Mouse (Mus musculus) liver, adult 2 months (tissue): Measurements from ENCODE around the gene Vmn1r10. TPM values are rescaled to one million over a fixed set of nuclear protein-coding genes. Genes with fewer than 3 reads are reported as not detected.

Source experiments
- DNase-seq: peaks from one replicate; pipeline ENCODE4 v3.0.0-alpha.2; 2011; ENCODE audit warnings: low read depth, low spot score; ENCODE audit errors: extremely low read depth
- H3K27ac ChIP-seq: fragments of 200-500 bp; replicated peaks from 2 replicates; pipeline ENCODE4 v1.5.1; 2012; ENCODE audit warnings: low read depth, mild to moderate bottlenecking, control low read depth, inconsistent platforms, low read length; ENCODE audit not compliant: insufficient read depth
- H3K27me3 ChIP-seq: fragments of 200-500 bp; 2 replicates; pipeline ENCODE4 v1.6.1; 2012; ENCODE audit warnings: mild to moderate bottlenecking, moderate library complexity, low read length, inconsistent platforms; ENCODE audit not compliant: control insufficient read depth, insufficient read depth
- H3K36me3 ChIP-seq: fragments of 200-500 bp; 2 replicates; pipeline ENCODE4 v1.6.1; 2012; ENCODE audit warnings: low read length, inconsistent platforms; ENCODE audit not compliant: control insufficient read depth, insufficient read depth
- H3K4me1 ChIP-seq: fragments of 200-500 bp; 2 replicates; pipeline ENCODE4 v1.6.1; 2011; ENCODE audit warnings: low read length; ENCODE audit not compliant: control insufficient read depth, insufficient read depth
- H3K4me3 ChIP-seq: fragments of 200-500 bp; 2 replicates; pipeline ENCODE4 v1.5.1; 2011; ENCODE audit warnings: low read depth, mild to moderate bottlenecking, control low read depth, low read length, moderate library complexity; ENCODE audit not compliant: insufficient read depth
- H3K79me2 ChIP-seq: fragments of 200-500 bp; 2 replicates; pipeline ENCODE4 v1.6.1; 2012; ENCODE audit warnings: inconsistent platforms, mild to moderate bottlenecking, low read length, moderate library complexity; ENCODE audit not compliant: control insufficient read depth, insufficient read depth
- H3K9ac ChIP-seq: fragments of 200-500 bp; 2 replicates; pipeline ENCODE4 v1.6.1; 2012; ENCODE audit warnings: low read depth, mild to moderate bottlenecking, control low read depth, inconsistent platforms, low read length
- CTCF ChIP-seq: fragments of 200-500 bp; IDR thresholded peaks from 2 replicates; pipeline ENCODE4 v1.5.1; 2011; ENCODE audit warnings: low read depth, low read length, control low read depth
- POLR2A ChIP-seq: fragments of 200-500 bp; IDR thresholded peaks from 2 replicates; pipeline ENCODE4 v1.6.1; 2011; ENCODE audit warnings: low read length, control low read depth; ENCODE audit not compliant: insufficient read depth; ENCODE audit errors: extremely low read depth
- WGBS: fragments of 180-500 bp; shearing (Covaris S2); methylation state at CpG from one replicate; pipeline ENCODE4 v1.1.7; 2018; 5-methylcytosine and 5-hydroxymethylcytosine counted together
- polyA plus RNA-seq: library from polyadenylated mRNA; depleted of rRNA; stranded (reverse); fragments of >200 nt; gene quantifications from 2 replicates; pipeline ENCODE4 v1.2.3, GENCODE M21; 2012; rRNA removed
- total RNA-seq: library from RNA; depleted of rRNA; stranded (reverse); fragments of >200 nt; gene quantifications from 2 replicates; pipeline ENCODE4 v1.2.3, GENCODE M21; 2014; rRNA removed

Gene Vmn1r10
- total RNA-seq (not detected in 2 replicates), polyA plus RNA-seq (not detected in 2 replicates)

GRCm38 (mm10) chr6:57109154-57109553, at the start of gene Vmn1r10:
Vmn1r10 (plus strand) TSS chr6:57109454.
- H3K9ac ChIP-seq: no peak within 1 kb of the TSS
- H3K4me1 ChIP-seq: no peaks in the 10 kb centered on the region
- 82% methylated on average over 3 of the region's 3 CpGs for WGBS
- no peak within 1 kb of the TSS for H3K27ac ChIP-seq
- H3K27me3 ChIP-seq: no peaks in the 10 kb centered on the region
- no peaks in the 10 kb centered on the region for H3K79me2 ChIP-seq
- H3K4me3 ChIP-seq: no peak within 1 kb of the TSS
- no peaks in the 10 kb centered on the region for H3K36me3 ChIP-seq
- TF ChIP-seq CTCF (no peak), POLR2A (no peak)
- DNase-seq: no peak

- TF ChIP-seq POLR2A (no peak), CTCF (no peak)
- no peak overlapping the region for H3K4me3 ChIP-seq
- H3K27me3 ChIP-seq: no peaks in the 10 kb centered on the region
- no peaks in the 10 kb centered on the region for H3K4me1 ChIP-seq
- H3K27ac ChIP-seq: no peak overlapping the region
- no peak overlapping the region for H3K9ac ChIP-seq
- DNase-seq: no peak
- H3K36me3 ChIP-seq: no peaks in the 10 kb centered on the region
- H3K79me2 ChIP-seq: no peaks in the 10 kb centered on the region
Observed at GRCm38 (mm10) chr6:57063730-57064129, 45.5 kb upstream of the Vmn1r10 start.

GRCm38 (mm10) chr6:57066487-57066886, 42.8 kb upstream of the Vmn1r10 start, which contains the start of gene Vmn1r9:
Vmn1r9 (plus strand) TSS chr6:57066787.
- 80% methylated on average over 2 of the region's 2 CpGs for WGBS
- no peaks in the 10 kb centered on the region for H3K79me2 ChIP-seq
- H3K27ac ChIP-seq: no peak within 1 kb of the TSS
- TF ChIP-seq POLR2A: no peak
- TF ChIP-seq CTCF: no peak
- no peaks in the 10 kb centered on the region for H3K27me3 ChIP-seq
- no peaks in the 10 kb centered on the region for H3K36me3 ChIP-seq
- no peaks in the 10 kb centered on the region for H3K4me1 ChIP-seq
- no peak for DNase-seq
- H3K4me3 ChIP-seq: no peak within 1 kb of the TSS
- no peak within 1 kb of the TSS for H3K9ac ChIP-seq

- Histone ChIP-seq H3K27me3 (no peaks in the 10 kb centered on the region), H3K9ac (no peak overlapping the region), H3K79me2 (no peaks in the 10 kb centered on the region), H3K4me1 (no peaks in the 10 kb centered on the region), H3K4me3 (no peak overlapping the region), H3K36me3 (no peaks in the 10 kb centered on the region), H3K27ac (no peak overlapping the region)
- peak; percentile 10 for DNase-seq
- TF ChIP-seq CTCF (no peak), POLR2A (no peak)
- WGBS: 37% methylated on average over 1 of the region's 1 CpGs
Observed at GRCm38 (mm10) chr6:57106358-57106757, 2.9 kb upstream of the Vmn1r10 start.

GRCm38 (mm10) chr6:57133155-57133554, 23.9 kb downstream of the Vmn1r10 start, which contains the start of gene Vmn1r11:
Vmn1r11 (plus strand) TSS chr6:57133455.
- no peak within 1 kb of the TSS for H3K27ac ChIP-seq
- H3K4me3 ChIP-seq: no peak within 1 kb of the TSS
- TF ChIP-seq CTCF (no peak), POLR2A (no peak)
- no peaks in the 10 kb centered on the region for H3K79me2 ChIP-seq
- H3K9ac ChIP-seq: no peak within 1 kb of the TSS
- H3K36me3 ChIP-seq: no peaks in the 10 kb centered on the region
- H3K4me1 ChIP-seq: no peaks in the 10 kb centered on the region
- H3K27me3 ChIP-seq: no peaks in the 10 kb centered on the region
- WGBS: 55% methylated on average over 1 of the region's 1 CpGs
- no peak for DNase-seq

- Histone ChIP-seq H3K9ac (no peak within 1 kb of the TSS), H3K27me3 (no peaks in the 10 kb centered on the region), H3K4me3 (no peak within 1 kb of the TSS), H3K79me2 (no peaks in the 10 kb centered on the region), H3K4me1 (no peaks in the 10 kb centered on the region), H3K36me3 (no peaks in the 10 kb centered on the region), H3K27ac (no peak within 1 kb of the TSS)
- no peak for TF ChIP-seq CTCF
- TF ChIP-seq POLR2A: no peak
- WGBS: 81% methylated on average over 2 of the region's 2 CpGs
- no peak for DNase-seq
Observed at GRCm38 (mm10) chr6:57156619-57157018, 47.4 kb downstream of the Vmn1r10 start, which contains the start of gene Vmn1r12. Vmn1r12 (plus strand) TSS chr6:57156919.

Other genes starting within 250 kb of the Vmn1r10 start
- 40.3 and 42.9 TPM in 2 replicates for gene Nt5c3, start 185.5 kb upstream of the Vmn1r10 start, total RNA-seq
- gene Nt5c3, start 185.5 kb upstream of the Vmn1r10 start, polyA plus RNA-seq: 6.2 and 12.6 TPM in 2 replicates
- gene Vmn1r4, start 185.4 kb upstream of the Vmn1r10 start, total RNA-seq: 0.65 and 0.81 TPM in 2 replicates
- gene Vmn1r4, start 185.4 kb upstream of the Vmn1r10 start, polyA plus RNA-seq: 0.06 TPM in 1 of 2 replicates, not detected in the other
- 0.09 and 0.13 TPM in 2 replicates for gene Vmn1r5, start 139.2 kb upstream of the Vmn1r10 start, total RNA-seq
- not detected in 2 replicates for gene Vmn1r5, start 139.2 kb upstream of the Vmn1r10 start, polyA plus RNA-seq
- 0.13 TPM in 1 of 2 replicates, not detected in the other for gene Vmn1r6, start 112.2 kb upstream of the Vmn1r10 start, total RNA-seq
- not detected in 2 replicates for gene Vmn1r6, start 112.2 kb upstream of the Vmn1r10 start, polyA plus RNA-seq
- gene Vmn1r7, start 84.1 kb upstream of the Vmn1r10 start, total RNA-seq: not detected in 2 replicates
- gene Vmn1r7, start 84.1 kb upstream of the Vmn1r10 start, polyA plus RNA-seq: not detected in 2 replicates
- not detected in 2 replicates for gene Vmn1r8, start 77.2 kb upstream of the Vmn1r10 start, total RNA-seq
- not detected in 2 replicates for gene Vmn1r8, start 77.2 kb upstream of the Vmn1r10 start, polyA plus RNA-seq
- not detected in 2 replicates for gene Vmn1r9, start 42.7 kb upstream of the Vmn1r10 start, total RNA-seq
- not detected in 2 replicates for gene Vmn1r9, start 42.7 kb upstream of the Vmn1r10 start, polyA plus RNA-seq
- not detected in 2 replicates for gene Vmn1r11, start 24.0 kb downstream of the Vmn1r10 start, total RNA-seq
- gene Vmn1r11, start 24.0 kb downstream of the Vmn1r10 start, polyA plus RNA-seq: not detected in 2 replicates
- gene Vmn1r12, start 47.5 kb downstream of the Vmn1r10 start, total RNA-seq: not detected in 2 replicates
- gene Vmn1r12, start 47.5 kb downstream of the Vmn1r10 start, polyA plus RNA-seq: not detected in 2 replicates
- not detected in 2 replicates for gene Vmn1r13, start 93.8 kb downstream of the Vmn1r10 start, total RNA-seq
- not detected in 2 replicates for gene Vmn1r13, start 93.8 kb downstream of the Vmn1r10 start, polyA plus RNA-seq
- gene Vmn1r14, start 122.2 kb downstream of the Vmn1r10 start, total RNA-seq: not detected in 2 replicates
- not detected in 2 replicates for gene Vmn1r14, start 122.2 kb downstream of the Vmn1r10 start, polyA plus RNA-seq
- gene Vmn1r15, start 148.5 kb downstream of the Vmn1r10 start, total RNA-seq: not detected in 2 replicates
- not detected in 2 replicates for gene Vmn1r15, start 148.5 kb downstream of the Vmn1r10 start, polyA plus RNA-seq
- not detected in 2 replicates for gene Vmn1r16, start 220.0 kb downstream of the Vmn1r10 start, total RNA-seq
- gene Vmn1r16, start 220.0 kb downstream of the Vmn1r10 start, polyA plus RNA-seq: not detected in 2 replicates